Mouse (Mus musculus): ENCODE results near the gene Mrpl54.
"Not testable (repeated sequence)": the region's sequence is repeated elsewhere in the genome, so short reads cannot be mapped to it uniquely, and the experiment has no call there.

The Mrpl54 gene

DNA sequence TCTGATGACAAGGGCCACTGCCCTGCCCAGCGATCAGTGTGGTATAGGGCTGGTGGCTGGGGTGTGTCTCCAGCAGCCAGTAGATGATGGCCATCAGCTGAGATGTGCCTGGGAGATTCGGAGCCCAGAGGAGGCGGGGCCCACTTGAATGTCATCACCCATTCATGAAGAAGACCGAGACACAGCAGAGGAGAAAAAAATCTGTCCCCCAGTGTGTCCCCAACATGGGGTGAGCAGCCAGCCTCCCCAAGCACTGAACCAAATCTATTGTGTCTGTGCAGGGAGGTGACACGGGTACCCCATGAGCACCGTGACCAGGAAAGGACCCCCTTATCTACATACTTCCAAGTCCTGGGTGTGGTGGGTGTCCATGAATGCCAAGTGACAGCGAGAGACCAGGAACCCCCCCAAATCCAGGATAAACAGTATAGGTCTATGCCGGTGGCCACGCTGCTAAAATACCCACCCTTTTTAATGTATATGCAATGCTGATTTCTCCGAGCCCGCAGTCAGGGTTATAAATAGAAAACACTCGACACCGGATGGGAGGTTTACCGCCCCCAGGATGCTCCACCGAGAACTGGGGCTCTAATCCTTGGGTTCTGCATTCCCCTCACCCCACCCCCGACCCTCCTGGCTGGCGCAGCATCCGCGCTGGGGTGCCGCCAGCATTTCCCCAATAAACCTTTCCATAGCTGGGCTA, 36.8 kb downstream of the Mrpl54 start:
- DNase-seq (ENCODE audit: low spot score in 2 of 2) = no peak

DNA sequence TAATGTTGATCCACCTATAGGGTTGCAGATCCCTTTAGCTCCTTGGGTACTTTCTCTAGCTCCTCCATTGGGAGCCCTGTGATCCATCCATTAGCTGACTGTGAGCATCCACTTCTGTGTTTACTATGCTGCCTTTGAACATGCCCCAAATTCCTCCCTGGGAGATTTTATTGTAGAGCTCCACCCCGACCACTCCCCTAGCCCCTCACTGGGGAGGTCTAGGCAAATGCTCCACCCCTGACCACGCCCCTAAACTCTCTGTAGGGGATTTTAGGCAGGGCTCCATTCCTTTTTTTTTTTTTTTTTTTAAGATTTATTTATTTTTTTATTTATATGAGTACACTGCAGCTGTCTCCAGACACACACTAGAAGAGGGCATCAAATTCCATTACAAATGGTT, 43.0 kb downstream of the Mrpl54 start:
- not testable (repeated sequence) for DNase-seq (ENCODE audit: low spot score in 2 of 2)

GRCm38 (mm10) chr10:81221402-81222015, 45.2 kb downstream of the Mrpl54 start:
- DNase-seq (ENCODE audit: low spot score in 2 of 2) = no peak

DNA sequence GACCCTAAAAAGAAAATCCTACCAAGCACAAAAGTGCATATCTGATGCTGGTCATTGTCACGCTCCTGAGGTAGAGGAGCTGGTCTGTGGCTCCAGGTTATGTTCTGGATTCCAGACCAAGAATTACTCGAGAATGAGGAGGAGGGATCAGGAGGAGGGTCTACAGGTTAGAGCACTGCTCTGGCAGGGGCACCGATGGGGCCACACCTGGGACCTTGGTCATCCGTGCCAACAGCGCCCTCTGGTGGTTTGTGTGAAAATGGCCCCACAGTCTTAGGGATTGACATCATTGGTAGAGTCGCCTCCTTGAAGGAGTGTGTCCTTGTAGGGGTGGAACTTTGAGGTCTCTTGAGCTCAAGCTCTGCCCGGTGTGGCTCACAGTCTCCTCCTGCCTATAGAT, 48.8 kb downstream of the Mrpl54 start:
- DNase-seq (ENCODE audit: low spot score in 2 of 2) = no peak

DNA sequence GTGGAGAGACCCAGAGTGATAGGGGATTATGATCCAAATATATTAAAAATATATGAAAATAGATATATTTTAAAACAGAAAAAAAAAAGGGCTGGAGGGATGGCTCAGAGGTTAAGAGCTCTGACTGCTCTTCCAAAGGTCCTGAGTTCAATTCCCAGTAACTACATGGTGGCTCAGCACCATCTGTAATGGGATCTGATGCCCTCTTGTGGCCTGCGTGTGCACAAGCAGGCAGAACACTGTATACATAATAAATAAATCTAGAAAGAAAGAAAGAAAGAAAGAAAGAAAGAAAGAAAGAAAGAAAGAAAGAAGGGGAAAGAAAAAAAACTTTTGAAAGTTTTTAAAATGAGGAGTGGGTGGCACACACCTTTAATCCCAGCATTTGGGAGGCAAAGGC, 49.5 kb downstream of the Mrpl54 start:
- DNase-seq (ENCODE audit: low spot score in 2 of 2) = not testable (repeated sequence)

GRCm38 (mm10) chr10:81216810-81217209, 49.9 kb downstream of the Mrpl54 start:
- DNase-seq (ENCODE audit: low spot score in 2 of 2) = no peak

GRCm38 (mm10) chr10:81216260-81216659, 50.5 kb downstream of the Mrpl54 start:
- DNase-seq (ENCODE audit: low spot score in 2 of 2) = no peak
